Mouse (Mus musculus): ENCODE results near the gene Gm42742. TPM values are rescaled to one million over a fixed set of nuclear protein-coding genes. Genes with fewer than 3 reads are reported as not detected.

Gm42742 gene
- polyA plus RNA-seq, 1 experiment from 2014 or later, result 55.0 TPM

DNA sequence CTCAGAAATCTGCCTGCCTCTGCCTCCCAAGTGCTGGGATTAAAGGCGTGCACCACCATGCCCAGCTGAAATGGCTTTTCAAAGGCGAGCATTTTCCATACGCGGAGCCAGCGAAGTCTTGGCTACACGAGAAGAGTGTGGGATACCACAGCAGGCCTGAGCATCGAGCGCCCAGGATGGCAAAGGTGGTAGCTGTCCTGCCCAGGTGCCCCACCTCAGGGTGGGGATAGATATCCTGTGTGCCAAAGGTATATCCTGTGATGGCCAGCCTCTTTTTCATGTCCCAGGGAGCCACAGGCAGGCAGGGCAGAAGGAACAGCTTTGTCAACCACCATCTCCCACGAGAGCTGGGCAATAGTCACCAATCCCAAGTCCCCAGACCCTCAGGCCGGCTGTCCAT is 8.1 kb downstream of the Gm42742 start:
- ATAC-seq (ENCODE audit: insufficient number of reproducible peaks, low FRiP score, low TSS enrichment, low read depth), result no peak
- H3K4me1 ChIP-seq, result peaks cover 44% of the 10 kb centered on the region
- H3K9ac ChIP-seq, result no peak overlapping the region
- WGBS, result 95% methylated on average over 10 of the region's 10 CpGs
- no peak overlapping the region for H3K4me2 ChIP-seq (replicated peaks)
- peaks cover 40% of the 10 kb centered on the region for H3K36me3 ChIP-seq
- no peak overlapping the region for H3K27ac ChIP-seq (replicated peaks)
- H3K9me3 ChIP-seq (replicated peaks), result no peaks in the 10 kb centered on the region
- H3K27me3 ChIP-seq, result no peaks in the 10 kb centered on the region
- H3K4me3 ChIP-seq (replicated peaks), result no peak overlapping the region

DNA sequence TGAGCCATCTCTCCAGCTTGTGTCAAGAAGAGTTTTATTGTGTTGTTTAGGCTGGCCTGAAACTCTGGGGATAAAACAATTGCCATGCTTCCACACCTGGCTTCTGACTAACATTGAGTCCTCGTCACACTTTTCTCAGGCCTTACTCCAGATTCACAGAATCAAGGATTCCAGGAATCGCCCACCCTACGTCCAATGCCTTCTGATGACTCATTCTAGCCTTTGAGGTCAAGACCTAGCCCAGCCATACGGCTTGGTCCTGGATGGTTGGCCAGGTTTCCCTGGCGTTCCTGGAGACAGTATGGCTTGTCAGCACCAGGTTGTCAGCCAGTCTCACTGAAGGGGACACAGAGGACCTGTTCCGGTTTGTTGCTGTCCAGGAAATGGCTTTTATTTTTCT is 8.5 kb downstream of the Gm42742 start:
- H3K4me2 ChIP-seq (replicated peaks), result no peak overlapping the region
- WGBS, result 95% methylated on average over 6 of the region's 6 CpGs
- no peaks in the 10 kb centered on the region for H3K27me3 ChIP-seq
- no peak overlapping the region for H3K27ac ChIP-seq (replicated peaks)
- no peak for ATAC-seq (ENCODE audit: insufficient number of reproducible peaks, low FRiP score, low TSS enrichment, low read depth)
- H3K36me3 ChIP-seq, result peaks cover 40% of the 10 kb centered on the region
- no peaks in the 10 kb centered on the region for H3K9me3 ChIP-seq (replicated peaks)
- peaks cover 40% of the 10 kb centered on the region for H3K4me1 ChIP-seq
- H3K4me3 ChIP-seq (replicated peaks), result no peak overlapping the region
- H3K9ac ChIP-seq, result no peak overlapping the region

DNA sequence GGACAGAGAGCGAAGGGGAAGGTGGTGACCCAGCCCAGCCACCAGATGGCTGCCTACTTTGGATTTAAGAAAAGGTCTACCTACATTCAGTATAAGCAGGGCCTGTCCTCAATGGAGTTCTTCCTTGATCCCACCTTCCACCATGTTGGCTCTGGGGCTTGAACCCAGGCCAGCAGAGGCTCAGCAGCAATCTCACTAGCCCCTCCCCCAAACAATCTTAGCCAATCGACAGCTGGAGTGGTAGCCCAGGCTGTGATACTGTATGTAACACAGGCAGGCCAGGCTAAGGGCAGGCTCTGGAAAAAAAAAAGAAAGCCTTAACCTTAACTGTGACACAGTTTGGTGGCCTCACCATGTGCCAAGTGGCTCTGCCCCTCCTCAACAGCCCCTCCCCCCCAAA is 9.2 kb downstream of the Gm42742 start:
- ATAC-seq (ENCODE audit: insufficient number of reproducible peaks, low FRiP score, low TSS enrichment, low read depth), result no peak

DNA sequence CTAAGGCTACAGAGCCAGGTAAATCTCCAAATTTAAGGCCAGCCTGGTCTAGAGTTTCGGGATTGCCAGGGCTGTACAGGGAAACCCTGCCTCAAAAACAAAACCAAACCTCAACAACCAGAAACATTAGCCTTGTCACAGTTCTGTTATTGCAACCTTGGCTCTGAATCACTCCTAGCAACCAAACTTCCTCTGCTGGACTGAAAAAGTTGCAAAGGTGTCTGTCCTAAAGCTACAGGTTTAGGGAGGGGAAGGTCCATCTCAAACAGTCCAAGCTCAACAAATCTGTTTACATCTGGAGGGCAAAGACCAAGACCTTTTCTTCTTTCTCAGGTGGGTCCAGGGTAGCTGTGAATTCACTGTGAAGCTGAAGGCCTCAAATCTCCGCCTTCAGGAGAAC is 9.8 kb downstream of the Gm42742 start:
- no peak for ATAC-seq (ENCODE audit: insufficient number of reproducible peaks, low FRiP score, low TSS enrichment, low read depth)
- Histone ChIP-seq H3K4me2 (replicated peaks) (no peak overlapping the region), H3K36me3 (peaks cover 40% of the 10 kb centered on the region), H3K27ac (replicated peaks) (no peak overlapping the region), H3K4me1 (peaks cover 42% of the 10 kb centered on the region), H3K9ac (no peak overlapping the region), H3K27me3 (no peaks in the 10 kb centered on the region), H3K9me3 (replicated peaks) (no peaks in the 10 kb centered on the region), H3K4me3 (replicated peaks) (no peak overlapping the region)
- WGBS, result 93% methylated on average over 2 of the region's 2 CpGs

More for the DNA sequence above, 9.2 kb downstream of the Gm42742 start:
- H3K36me3 ChIP-seq, result peaks cover 40% of the 10 kb centered on the region
- H3K9ac ChIP-seq, result no peak overlapping the region
- H3K4me1 ChIP-seq, result peaks cover 46% of the 10 kb centered on the region
- H3K27ac ChIP-seq (replicated peaks), result no peak overlapping the region
- 68% methylated on average over 2 of the region's 2 CpGs for WGBS
- no peaks in the 10 kb centered on the region for H3K27me3 ChIP-seq
- H3K4me2 ChIP-seq (replicated peaks), result no peak overlapping the region
- H3K4me3 ChIP-seq (replicated peaks), result no peak overlapping the region
- H3K9me3 ChIP-seq (replicated peaks), result no peaks in the 10 kb centered on the region

DNA sequence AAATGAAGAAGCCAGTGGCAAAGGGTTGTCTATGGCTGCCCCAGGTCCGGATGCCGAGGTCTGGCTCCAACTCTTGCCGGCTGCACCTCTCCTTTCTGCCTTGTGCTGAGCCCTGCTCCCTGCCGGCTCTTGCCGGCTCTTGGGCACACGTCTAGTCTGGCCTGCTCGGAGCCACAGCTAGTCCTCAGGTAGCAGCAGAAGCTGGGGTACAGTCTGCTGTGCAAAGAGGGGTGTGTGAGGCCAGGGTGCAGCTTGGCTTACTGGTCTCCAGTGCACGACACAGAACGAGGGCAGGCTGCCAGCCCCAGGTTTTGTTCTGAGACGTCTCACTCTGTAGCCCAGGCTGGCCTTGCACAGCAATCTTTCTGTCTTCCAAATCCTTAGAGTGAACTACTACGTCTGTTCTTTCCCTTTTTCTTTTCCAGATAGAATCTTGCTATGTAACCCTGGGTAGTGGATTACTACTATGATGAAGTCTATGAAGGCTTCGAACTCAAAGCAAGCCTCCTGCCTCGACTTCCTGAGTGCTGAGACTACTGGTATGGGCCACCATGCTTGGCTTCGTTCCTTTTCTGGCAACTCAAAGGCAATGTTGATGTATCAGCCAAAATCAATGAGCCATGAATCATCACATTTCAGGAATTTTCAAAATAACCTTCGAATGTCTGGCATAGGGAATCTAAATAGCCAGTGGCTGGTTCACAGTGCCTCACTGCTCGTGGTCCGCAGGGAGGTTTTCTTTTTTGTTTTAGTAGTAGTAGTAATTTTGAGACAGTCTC is 11.4 kb downstream of the Gm42742 start:
- no peak for ATAC-seq (ENCODE audit: insufficient number of reproducible peaks, low FRiP score, low TSS enrichment, low read depth)
- Histone ChIP-seq H3K4me3 (replicated peaks) (no peak overlapping the region), H3K9ac (no peak overlapping the region), H3K9me3 (replicated peaks) (no peaks in the 10 kb centered on the region), H3K4me1 (peaks cover 28% of the 10 kb centered on the region), H3K4me2 (replicated peaks) (no peak overlapping the region), H3K27ac (replicated peaks) (peak overlapping the region; percentile 71; the same call in 1 of the 2 replicates), H3K36me3 (peaks cover 26% of the 10 kb centered on the region), H3K27me3 (no peaks in the 10 kb centered on the region)
- 80% methylated on average over 17 of the region's 17 CpGs for WGBS

DNA sequence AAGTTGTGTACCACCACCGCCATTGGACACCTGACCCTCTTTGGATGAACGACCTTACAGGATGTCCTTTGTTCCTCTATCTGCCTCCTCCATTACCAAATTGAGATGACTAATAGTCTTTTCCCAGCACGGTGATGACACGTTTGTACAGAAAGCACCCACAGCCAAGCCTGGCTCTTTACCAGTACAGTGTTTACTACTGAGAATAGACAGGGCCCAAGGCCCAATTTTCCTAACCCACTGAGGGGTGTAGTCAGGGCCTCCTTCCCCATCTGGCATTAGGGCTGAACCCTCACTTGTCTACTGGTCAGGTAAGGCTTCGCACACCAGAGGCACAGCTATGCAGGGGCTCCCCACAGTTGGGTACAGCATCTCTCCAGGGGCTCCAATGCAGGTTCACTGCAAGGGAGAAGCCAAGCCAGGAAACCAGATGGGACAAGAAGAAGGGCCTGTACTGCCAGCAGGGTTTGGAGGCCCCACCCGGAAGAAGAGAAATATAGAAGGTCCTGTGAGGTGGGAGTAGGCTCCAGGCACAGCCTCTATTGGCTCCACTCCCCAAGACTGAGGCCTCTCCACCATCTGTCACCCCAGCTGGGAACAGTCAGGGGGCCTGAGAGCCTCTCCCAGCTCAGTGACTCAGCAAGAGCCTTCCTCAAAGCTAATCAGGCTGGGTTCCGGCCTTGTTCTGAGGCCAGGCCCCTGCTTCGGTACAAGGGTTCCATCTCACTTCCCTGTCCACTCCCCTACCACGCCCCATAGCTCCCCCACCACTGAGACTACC is 12.5 kb downstream of the Gm42742 start:
- peak; percentile 72 for ATAC-seq (ENCODE audit: insufficient number of reproducible peaks, low FRiP score, low TSS enrichment, low read depth)
- 57% methylated on average over 9 of the region's 9 CpGs for WGBS
- Histone ChIP-seq H3K9ac (no peak overlapping the region), H3K36me3 (peaks cover 15% of the 10 kb centered on the region), H3K4me1 (peaks cover 22% of the 10 kb centered on the region), H3K9me3 (replicated peaks) (no peaks in the 10 kb centered on the region), H3K4me2 (replicated peaks) (no peak overlapping the region), H3K27ac (replicated peaks) (peak overlapping the region; percentile 71), H3K27me3 (no peaks in the 10 kb centered on the region), H3K4me3 (replicated peaks) (no peak overlapping the region)

DNA sequence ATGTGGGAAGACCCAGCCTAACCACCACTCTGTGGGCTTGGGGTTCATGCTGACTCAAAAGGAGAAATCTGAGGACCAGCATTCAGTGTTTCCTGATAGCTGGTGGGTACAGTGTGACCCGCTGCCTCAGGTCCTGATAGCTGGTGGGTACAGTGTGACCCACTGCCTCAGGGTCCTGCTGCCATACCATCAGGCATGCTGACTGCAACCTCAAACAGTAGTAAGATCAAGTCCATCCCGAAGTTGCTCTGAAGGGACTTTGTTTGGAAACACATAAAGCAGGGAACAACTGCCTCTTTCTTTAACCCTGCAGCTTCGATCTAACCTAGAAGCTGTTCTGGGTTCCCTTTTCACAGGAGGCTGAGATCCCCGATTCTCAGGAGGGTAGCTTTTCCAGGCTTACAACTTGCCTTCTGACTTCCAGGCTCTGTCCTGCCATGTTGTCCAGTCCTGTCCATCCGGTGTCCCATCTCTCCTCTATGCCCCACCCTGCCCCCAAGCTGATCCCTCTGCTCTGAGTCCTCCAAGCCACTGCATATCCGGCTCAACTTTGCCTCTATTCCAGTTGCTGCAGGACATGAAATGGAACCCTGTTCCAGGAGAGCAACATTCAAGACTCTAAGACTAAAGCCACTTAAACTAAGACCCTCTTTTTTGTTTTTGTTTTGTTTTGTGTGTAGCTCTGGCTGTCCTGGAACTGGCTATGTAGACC is 13.4 kb downstream of the Gm42742 start:
- ATAC-seq (ENCODE audit: insufficient number of reproducible peaks, low FRiP score, low TSS enrichment, low read depth), result no peak
- no peak overlapping the region for H3K4me2 ChIP-seq (replicated peaks)
- no peaks in the 10 kb centered on the region for H3K9me3 ChIP-seq (replicated peaks)
- peaks cover 5% of the 10 kb centered on the region; the same call in 1 of the 2 replicates for H3K36me3 ChIP-seq
- peaks cover 22% of the 10 kb centered on the region for H3K4me1 ChIP-seq
- no peak overlapping the region for H3K27ac ChIP-seq (replicated peaks)
- no peak overlapping the region for H3K4me3 ChIP-seq (replicated peaks)
- WGBS, result 76% methylated on average over 6 of the region's 6 CpGs
- no peak overlapping the region for H3K9ac ChIP-seq
- H3K27me3 ChIP-seq, result no peaks in the 10 kb centered on the region

DNA sequence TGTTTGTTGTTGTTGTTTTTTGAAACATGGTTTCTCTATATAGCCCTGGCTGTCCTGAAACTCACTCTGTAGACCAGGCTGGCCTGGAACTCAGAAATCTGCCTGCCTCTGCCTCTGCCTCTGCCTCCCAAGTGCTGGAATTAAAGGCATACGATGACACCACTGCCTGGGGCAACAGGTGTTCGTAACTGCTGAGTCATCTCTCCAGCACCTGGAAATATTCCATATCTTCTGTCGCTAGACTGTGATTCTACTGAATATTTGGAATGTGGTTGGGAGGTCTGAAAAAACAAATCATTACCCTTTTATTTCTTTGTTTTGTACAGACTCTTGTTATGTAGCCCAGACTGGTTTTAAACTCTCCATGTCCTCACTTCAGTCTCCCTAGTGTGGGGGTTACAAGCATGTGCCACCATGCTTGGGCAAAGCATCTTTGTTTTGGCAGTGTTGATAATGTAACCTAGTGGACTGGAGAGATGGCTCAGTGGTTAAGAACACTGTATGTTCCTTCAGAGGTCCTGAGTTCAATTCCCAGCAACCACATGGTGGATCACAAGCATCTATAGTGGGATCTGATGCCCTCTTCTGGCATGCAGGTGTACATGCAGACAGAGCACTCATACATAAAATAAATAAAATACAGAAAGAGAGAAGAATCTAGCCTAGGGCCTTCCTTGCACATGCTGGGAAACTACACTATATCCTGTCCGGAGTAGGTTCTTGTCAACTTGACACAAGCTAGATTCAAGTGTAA is 16.6 kb downstream of the Gm42742 start:
- Histone ChIP-seq H3K27ac (replicated peaks) (no peak overlapping the region), H3K4me3 (replicated peaks) (no peak overlapping the region), H3K9ac (no peak overlapping the region), H3K27me3 (no peaks in the 10 kb centered on the region), H3K4me1 (peaks cover 20% of the 10 kb centered on the region), H3K4me2 (replicated peaks) (no peak overlapping the region), H3K36me3 (no peaks in the 10 kb centered on the region), H3K9me3 (replicated peaks) (no peaks in the 10 kb centered on the region)
- ATAC-seq (ENCODE audit: insufficient number of reproducible peaks, low FRiP score, low TSS enrichment, low read depth), result no peak
- 74% methylated on average over 4 of the region's 4 CpGs for WGBS

DNA sequence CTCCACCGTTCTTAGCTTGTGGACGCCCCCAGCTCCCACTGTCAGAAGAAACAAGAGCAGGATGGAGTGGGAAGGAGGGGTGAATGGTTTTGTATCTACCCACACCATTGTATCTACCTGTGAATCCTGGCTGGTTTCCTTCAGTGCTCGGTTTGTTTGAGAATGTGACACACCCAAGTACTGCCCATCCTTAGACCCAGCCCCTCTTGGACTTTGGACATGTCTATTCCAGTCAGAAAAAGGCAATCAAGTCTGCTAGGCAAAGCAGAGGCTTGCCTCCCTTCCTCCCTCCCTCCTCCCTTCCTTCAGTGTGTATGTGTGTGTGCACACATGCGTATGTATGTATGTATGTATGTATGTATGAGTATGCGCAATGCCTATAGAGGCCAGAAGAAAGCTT is 17.3 kb downstream of the Gm42742 start:
- Histone ChIP-seq H3K27me3 (no peaks in the 10 kb centered on the region), H3K9me3 (replicated peaks) (no peaks in the 10 kb centered on the region), H3K9ac (no peak overlapping the region), H3K4me1 (peaks cover 13% of the 10 kb centered on the region), H3K27ac (replicated peaks) (no peak overlapping the region), H3K36me3 (no peaks in the 10 kb centered on the region), H3K4me3 (replicated peaks) (no peak overlapping the region), H3K4me2 (replicated peaks) (no peak overlapping the region)
- ATAC-seq (ENCODE audit: insufficient number of reproducible peaks, low FRiP score, low TSS enrichment, low read depth), result no peak
- 90% methylated on average over 5 of the region's 5 CpGs for WGBS

DNA sequence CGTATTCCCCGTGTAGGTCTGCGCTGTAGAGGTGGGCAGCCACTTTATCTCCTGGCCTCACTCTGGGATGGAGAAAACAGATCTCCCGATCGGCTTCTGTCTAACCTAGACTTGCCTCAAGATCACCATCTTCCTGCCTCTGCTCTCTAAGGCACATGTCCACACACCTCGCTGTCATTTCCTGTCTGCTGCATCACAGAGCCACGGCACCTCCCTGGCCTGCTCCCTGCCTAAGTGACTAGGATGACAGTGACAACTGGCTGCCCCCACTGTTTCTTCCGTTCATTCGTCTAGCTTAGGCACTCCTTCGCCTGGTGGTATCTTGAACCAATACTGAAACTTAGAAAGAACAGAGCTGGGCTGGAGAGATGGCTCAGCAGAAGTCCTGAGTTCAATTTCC is 21.3 kb downstream of the Gm42742 start:
- Histone ChIP-seq H3K36me3 (peaks cover 3% of the 10 kb centered on the region; the same call in 1 of the 2 replicates), H3K4me2 (replicated peaks) (no peak overlapping the region), H3K9me3 (replicated peaks) (no peaks in the 10 kb centered on the region), H3K9ac (no peak overlapping the region), H3K4me3 (replicated peaks) (no peak overlapping the region), H3K4me1 (no peaks in the 10 kb centered on the region), H3K27me3 (no peaks in the 10 kb centered on the region), H3K27ac (replicated peaks) (no peak overlapping the region)
- 74% methylated on average over 10 of the region's 10 CpGs for WGBS
- ATAC-seq (ENCODE audit: insufficient number of reproducible peaks, low FRiP score, low TSS enrichment, low read depth), result no peak

DNA sequence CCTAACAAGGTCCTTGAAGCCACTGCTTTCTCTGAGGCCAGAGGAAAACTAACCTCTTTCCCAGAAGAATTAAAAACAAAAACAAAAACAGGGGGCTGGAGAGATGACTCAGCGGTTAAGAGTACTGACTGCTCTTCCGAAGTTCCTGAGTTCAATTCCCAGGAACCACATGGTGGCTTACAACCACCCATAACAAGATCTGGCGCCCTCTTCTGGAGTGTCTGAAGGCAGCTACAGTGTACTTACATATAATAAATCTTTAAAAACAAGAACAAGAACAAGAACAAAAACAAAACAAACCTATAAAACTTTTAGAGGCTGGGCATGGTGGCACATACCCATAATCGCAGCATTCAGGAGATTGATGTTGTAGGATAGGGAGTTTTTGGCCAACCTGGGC is 24.4 kb downstream of the Gm42742 start:
- 78% methylated on average over 4 of the region's 4 CpGs for WGBS
- Histone ChIP-seq H3K27me3 (no peaks in the 10 kb centered on the region), H3K4me1 (no peaks in the 10 kb centered on the region), H3K4me2 (replicated peaks) (no peak overlapping the region), H3K27ac (replicated peaks) (no peak overlapping the region), H3K36me3 (peaks cover 3% of the 10 kb centered on the region; the same call in 1 of the 2 replicates), H3K9me3 (replicated peaks) (no peaks in the 10 kb centered on the region), H3K4me3 (replicated peaks) (no peak overlapping the region), H3K9ac (no peak overlapping the region)
- no peak for ATAC-seq (ENCODE audit: insufficient number of reproducible peaks, low FRiP score, low TSS enrichment, low read depth)

Measured in embryonic facial prominence, embryonic 15.5 days (tissue).